Mouse (Mus musculus) neural tube, embryonic 15.5 days (tissue): ENCODE data around the gene Serhl. TPM values are rescaled to one million over a fixed set of nuclear protein-coding genes. Genes with fewer than 3 reads are reported as not detected.

Source experiments
- ATAC-seq: fragments of 200-750 bp; cut with Nextera tagmentation; 2 replicates; pipeline ENCODE4 v1.8.0; 2017; ENCODE audit warnings: mild to moderate bottlenecking, moderate TSS enrichment, moderate library complexity; ENCODE audit not compliant: low FRiP score
- H3K27ac ChIP-seq: fragments of 300-500 bp; sonication (generic); replicated peaks from 2 replicates; pipeline ENCODE4 v1.5.1; 2015; ENCODE audit warnings: mild to moderate bottlenecking, inconsistent platforms
- H3K27me3 ChIP-seq: fragments of 300-500 bp; sonication (generic); replicated peaks from 2 replicates; pipeline ENCODE4 v1.6.1; 2015; ENCODE audit warnings: inconsistent platforms
- H3K36me3 ChIP-seq: fragments of 300-500 bp; sonication (generic); 2 replicates; pipeline ENCODE4 v1.6.1; 2015; ENCODE audit warnings: inconsistent platforms
- H3K4me1 ChIP-seq: fragments of 300-500 bp; sonication (generic); 2 replicates; pipeline ENCODE4 v1.6.1; 2015; ENCODE audit warnings: inconsistent platforms
- H3K4me2 ChIP-seq: fragments of 300-500 bp; sonication (generic); 2 replicates; pipeline ENCODE4 v1.6.1; 2015; ENCODE audit warnings: inconsistent platforms, mild to moderate bottlenecking, moderate library complexity
- H3K4me3 ChIP-seq: fragments of 300-500 bp; sonication (generic); replicated peaks from 2 replicates; pipeline ENCODE4 v1.5.1; 2015; ENCODE audit warnings: mild to moderate bottlenecking, inconsistent platforms
- H3K9ac ChIP-seq: fragments of 300-500 bp; sonication (generic); replicated peaks from 2 replicates; pipeline ENCODE4 v1.6.1; 2015; ENCODE audit warnings: mild to moderate bottlenecking, inconsistent platforms
- H3K9me3 ChIP-seq: fragments of 300-500 bp; sonication (generic); replicated peaks from 2 replicates; pipeline ENCODE4 v1.6.1; 2016; ENCODE audit warnings: inconsistent platforms
- WGBS: fragments of 180-500 bp; shearing (Covaris S2); methylation state at CpG from one replicate; pipeline ENCODE4 v1.1.7; 2015; ENCODE audit warnings: mixed read lengths; 5-methylcytosine and 5-hydroxymethylcytosine counted together
- polyA plus RNA-seq: library from polyadenylated mRNA; unstranded; fragments of >200 nt; fragmentation: Nextera tagmentation; extraction: Ambion mirVana; gene quantifications from 2 replicates; pipeline ENCODE4 v1.2.1, GENCODE M21; 2015

Gene Serhl
- polyA plus RNA-seq, 1 experiment from 2014 or later = 30.9 TPM

DNA sequence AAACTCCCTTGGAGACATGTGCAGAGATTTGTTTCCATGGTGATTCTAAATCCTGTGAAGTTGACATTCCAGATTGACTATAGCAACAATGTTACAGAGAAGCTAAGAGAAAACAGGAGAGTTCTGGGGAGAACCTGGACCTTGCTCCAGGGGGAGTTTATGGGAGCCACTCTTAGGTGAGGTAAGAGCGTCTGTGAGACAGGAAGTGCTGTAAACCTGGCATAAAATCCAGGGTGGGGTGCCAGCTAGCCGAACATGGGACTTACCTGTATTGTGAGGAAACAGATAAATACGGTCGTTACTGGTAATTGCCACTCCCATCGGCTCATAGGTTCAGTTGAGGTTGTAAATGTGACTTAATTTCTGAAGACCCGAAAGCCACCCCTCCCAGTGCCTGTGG, 17.1 kb downstream of the Serhl start:
- WGBS = 69% methylated on average over 6 of the region's 6 CpGs
- H3K9me3 ChIP-seq = no peaks in the 10 kb centered on the region
- no peak overlapping the region for H3K27ac ChIP-seq
- H3K9ac ChIP-seq = no peak overlapping the region
- H3K4me1 ChIP-seq = peaks cover 5% of the 10 kb centered on the region; the same call in 1 of the 2 replicates
- H3K36me3 ChIP-seq = no peaks in the 10 kb centered on the region
- no peak overlapping the region for H3K4me3 ChIP-seq
- no peak overlapping the region for H3K4me2 ChIP-seq
- peaks cover 6% of the 10 kb centered on the region; the same call in 1 of the 2 replicates for H3K27me3 ChIP-seq
- no peak for ATAC-seq

DNA sequence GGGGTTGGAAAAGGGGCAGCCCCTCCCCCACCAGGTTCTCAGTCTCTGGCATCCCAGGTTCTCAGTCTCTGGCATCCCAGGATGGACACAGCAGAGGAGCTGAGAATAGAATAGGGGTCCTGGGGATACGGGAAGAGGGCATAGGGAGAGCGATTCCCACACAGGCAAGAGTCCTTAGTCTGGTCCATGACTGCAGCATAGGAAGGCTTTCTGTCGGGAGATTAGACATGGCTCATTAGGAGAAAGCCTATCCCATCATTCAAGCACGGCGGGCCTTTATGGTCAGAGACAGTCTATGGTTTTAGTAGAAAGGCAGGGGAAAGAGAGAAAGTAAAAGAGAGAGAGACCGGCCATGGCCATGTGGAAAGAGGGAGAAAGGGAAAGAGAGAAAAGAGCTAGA, 18.5 kb downstream of the Serhl start:
- no peaks in the 10 kb centered on the region for H3K9me3 ChIP-seq
- no peak overlapping the region for H3K27ac ChIP-seq
- 0 out of 2 replicates have a peak, but pooled peaks cover 4% of the 10 kb centered on the region for H3K27me3 ChIP-seq
- no peak overlapping the region for H3K4me2 ChIP-seq
- H3K9ac ChIP-seq = no peak overlapping the region
- no peaks in the 10 kb centered on the region for H3K36me3 ChIP-seq
- H3K4me1 ChIP-seq = peaks cover 10% of the 10 kb centered on the region
- H3K4me3 ChIP-seq = no peak overlapping the region
- WGBS = 26% methylated on average over 6 of the region's 6 CpGs
- ATAC-seq = no peak

GRCm38 (mm10) chr15:83111290-83111689, 22.0 kb downstream of the Serhl start:
- H3K4me3 ChIP-seq = no peak overlapping the region
- peaks cover 28% of the 10 kb centered on the region for H3K4me1 ChIP-seq
- H3K9ac ChIP-seq = no peak overlapping the region
- H3K4me2 ChIP-seq = no peak overlapping the region
- no peak for ATAC-seq
- H3K9me3 ChIP-seq = no peaks in the 10 kb centered on the region
- no peak overlapping the region for H3K27ac ChIP-seq
- peaks cover 7% of the 10 kb centered on the region; the same call in 1 of the 2 replicates for H3K36me3 ChIP-seq
- WGBS = 68% methylated on average over 6 of the region's 6 CpGs
- H3K27me3 ChIP-seq = 0 out of 2 replicates have a peak, but pooled peaks cover 4% of the 10 kb centered on the region

- WGBS = 83% methylated on average over 7 of the region's 7 CpGs
Observed at GRCm38 (mm10) chr15:83111874-83112273, 22.6 kb downstream of the Serhl start.

GRCm38 (mm10) chr15:83112898-83113297, 23.6 kb downstream of the Serhl start:
- Histone ChIP-seq H3K4me2 (peak overlapping the region; percentile 15; the same call in 1 of the 2 replicates), H3K9me3 (no peaks in the 10 kb centered on the region), H3K4me3 (no peak overlapping the region), H3K27me3 (no peaks in the 10 kb centered on the region), H3K4me1 (peaks cover 23% of the 10 kb centered on the region), H3K36me3 (peaks cover 22% of the 10 kb centered on the region), H3K9ac (no peak overlapping the region), H3K27ac (0 out of 2 replicates have a peak overlapping the region, but pooled peaks have one; percentile 34)
- 8% methylated on average over 11 of the region's 11 CpGs for WGBS
- peak; percentile 70 for ATAC-seq

More at GRCm38 (mm10) chr15:83111874-83112273, 22.6 kb downstream of the Serhl start:
- 0 out of 2 replicates have a peak, but pooled peaks cover 4% of the 10 kb centered on the region for H3K27me3 ChIP-seq
- no peak overlapping the region for H3K27ac ChIP-seq
- H3K36me3 ChIP-seq = peaks cover 12% of the 10 kb centered on the region
- no peak for ATAC-seq
- H3K9ac ChIP-seq = no peak overlapping the region
- no peak overlapping the region for H3K4me3 ChIP-seq
- H3K9me3 ChIP-seq = no peaks in the 10 kb centered on the region
- H3K4me2 ChIP-seq = no peak overlapping the region
- peaks cover 28% of the 10 kb centered on the region for H3K4me1 ChIP-seq

DNA sequence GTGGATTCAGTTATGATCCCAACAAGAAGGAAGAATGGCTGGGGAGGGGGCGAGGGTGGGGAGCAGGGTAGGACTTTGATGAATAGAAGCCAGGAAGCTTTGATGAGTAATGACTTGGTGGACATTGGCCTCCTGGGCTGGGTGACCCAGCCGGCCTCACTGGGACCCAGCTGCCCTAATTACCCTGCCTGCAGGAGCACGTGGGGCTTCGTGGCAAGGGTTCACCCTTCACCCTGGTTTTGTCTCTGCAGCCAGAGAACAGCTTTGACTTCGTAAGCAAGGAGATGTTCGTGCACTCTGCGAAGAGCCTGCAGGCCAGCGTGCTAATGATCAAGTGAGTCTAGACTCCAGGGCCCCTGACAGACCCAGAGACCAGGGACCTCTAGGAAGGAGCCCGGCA, 24.8 kb downstream of the Serhl start:
- Histone ChIP-seq H3K4me1 (peaks cover 31% of the 10 kb centered on the region), H3K36me3 (peaks cover 32% of the 10 kb centered on the region), H3K27ac (0 out of 2 replicates have a peak overlapping the region, but pooled peaks have one; percentile 33), H3K27me3 (no peaks in the 10 kb centered on the region), H3K4me2 (no peak overlapping the region), H3K9ac (no peak overlapping the region), H3K4me3 (no peak overlapping the region), H3K9me3 (no peaks in the 10 kb centered on the region)
- ATAC-seq = no peak
- WGBS = 71% methylated on average over 9 of the region's 9 CpGs

- Histone ChIP-seq H3K9ac (no peak overlapping the region), H3K27ac (no peak overlapping the region), H3K27me3 (no peaks in the 10 kb centered on the region), H3K4me3 (no peak overlapping the region), H3K9me3 (no peaks in the 10 kb centered on the region), H3K36me3 (peaks cover 41% of the 10 kb centered on the region), H3K4me1 (peaks cover 33% of the 10 kb centered on the region), H3K4me2 (no peak overlapping the region)
- WGBS = 56% methylated on average over 6 of the region's 6 CpGs
- no peak for ATAC-seq
Observed at GRCm38 (mm10) chr15:83115071-83115470, 25.8 kb downstream of the Serhl start.

- 56% methylated on average over 7 of the region's 7 CpGs for WGBS
- Histone ChIP-seq H3K27ac (no peak overlapping the region), H3K27me3 (no peaks in the 10 kb centered on the region), H3K9ac (no peak overlapping the region), H3K4me1 (peaks cover 37% of the 10 kb centered on the region), H3K9me3 (no peaks in the 10 kb centered on the region), H3K4me2 (no peak overlapping the region), H3K36me3 (peaks cover 42% of the 10 kb centered on the region), H3K4me3 (no peak overlapping the region)
- ATAC-seq = no peak
Observed at GRCm38 (mm10) chr15:83118360-83118759, 29.1 kb downstream of the Serhl start.

DNA sequence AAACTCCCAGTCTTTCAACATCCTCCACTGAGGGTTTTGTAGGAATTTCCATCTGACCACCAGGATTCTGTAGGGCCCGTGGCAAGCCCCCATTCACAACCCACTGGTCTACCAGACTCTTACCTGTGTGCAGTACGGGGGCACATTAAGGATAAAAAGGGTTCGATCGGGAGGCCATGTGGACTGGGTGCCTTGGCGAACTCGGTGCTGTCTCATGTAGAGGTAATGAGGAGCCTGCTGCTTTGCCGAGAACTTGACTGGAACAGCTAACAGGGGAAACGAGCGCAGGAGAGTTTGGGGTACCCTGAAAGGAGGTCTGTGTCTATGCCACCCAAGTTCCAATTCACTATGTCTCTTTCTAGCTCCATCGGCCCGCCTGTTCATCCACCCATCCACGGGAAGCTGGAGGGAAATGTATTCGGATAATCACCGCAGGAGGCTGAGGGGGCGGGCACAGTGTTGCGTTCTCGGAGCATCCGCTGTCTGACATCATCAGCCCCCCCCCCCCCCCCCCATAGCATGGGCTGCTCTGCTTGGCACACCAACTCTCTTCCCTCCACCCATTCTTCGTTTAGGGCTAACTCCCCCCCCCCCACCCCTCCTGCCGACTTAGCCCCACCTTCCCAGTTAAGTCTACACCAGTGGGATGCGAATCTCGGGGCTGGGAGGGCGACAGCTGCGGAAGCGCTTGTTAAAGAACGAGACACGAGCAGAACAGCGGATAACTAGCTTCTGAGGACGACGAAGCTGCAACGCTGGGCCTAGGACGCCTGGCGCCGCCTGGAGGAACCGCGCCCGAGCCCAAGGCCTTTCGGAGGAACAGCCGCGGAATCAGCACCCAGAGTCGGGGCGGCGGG, 32.6 kb downstream of the Serhl start:
- peak overlapping the region; percentile 84 for H3K27ac ChIP-seq
- peak; percentile 73 for ATAC-seq
- peak overlapping the region; percentile 72 for H3K9ac ChIP-seq
- H3K4me2 ChIP-seq = peak overlapping the region; percentile 62
- H3K36me3 ChIP-seq = peaks cover 47% of the 10 kb centered on the region
- no peaks in the 10 kb centered on the region for H3K9me3 ChIP-seq
- 4% methylated on average over 43 of the region's 43 CpGs for WGBS
- H3K27me3 ChIP-seq = no peaks in the 10 kb centered on the region
- peaks cover 25% of the 10 kb centered on the region for H3K4me1 ChIP-seq
- H3K4me3 ChIP-seq = peak overlapping the region; percentile 77

DNA sequence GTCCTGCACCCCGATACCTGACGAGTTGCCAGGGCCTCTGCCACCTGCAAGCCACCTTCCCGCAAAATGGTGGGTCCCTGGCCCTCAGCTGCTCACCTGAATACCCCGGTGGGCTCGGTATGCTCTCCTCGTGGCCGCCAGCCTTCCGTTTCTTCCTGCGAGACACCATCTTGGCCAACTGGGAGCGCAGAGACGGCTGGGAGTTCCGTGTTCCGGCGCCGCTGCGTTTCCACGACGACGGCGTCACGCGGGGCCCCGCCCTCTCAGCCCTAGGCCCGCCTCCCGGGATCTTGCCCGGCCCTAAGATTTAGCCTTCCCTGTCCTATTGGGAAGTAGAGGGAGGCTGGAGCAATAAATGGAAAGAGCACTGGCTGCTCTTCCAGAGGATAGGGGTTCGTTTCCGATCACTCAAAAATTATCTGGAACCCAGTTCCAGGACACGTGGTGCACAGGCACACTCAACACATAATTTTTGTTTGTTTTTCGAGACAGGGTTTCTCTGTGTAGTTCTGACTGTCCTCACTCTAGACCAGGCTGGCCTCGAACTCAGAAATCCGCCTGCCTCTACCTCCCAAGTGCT, 33.4 kb downstream of the Serhl start, which contains the start of gene Rrp7a:
Rrp7a (minus strand) TSS at position 236 of the 580 bp plus-strand sequence.
- H3K4me1 ChIP-seq = peaks cover 25% of the 10 kb centered on the region
- WGBS = 7% methylated on average over 32 of the region's 32 CpGs
- H3K27me3 ChIP-seq = no peaks in the 10 kb centered on the region
- H3K9me3 ChIP-seq = no peaks in the 10 kb centered on the region
- peaks cover 45% of the 10 kb centered on the region for H3K36me3 ChIP-seq
- H3K4me3 ChIP-seq = peak within 1 kb of the TSS; percentile 77
- H3K4me2 ChIP-seq = peak within 1 kb of the TSS; percentile 62
- H3K9ac ChIP-seq = peak within 1 kb of the TSS; percentile 72
- ATAC-seq = peak; percentile 93
- peak within 1 kb of the TSS; percentile 84 for H3K27ac ChIP-seq

DNA sequence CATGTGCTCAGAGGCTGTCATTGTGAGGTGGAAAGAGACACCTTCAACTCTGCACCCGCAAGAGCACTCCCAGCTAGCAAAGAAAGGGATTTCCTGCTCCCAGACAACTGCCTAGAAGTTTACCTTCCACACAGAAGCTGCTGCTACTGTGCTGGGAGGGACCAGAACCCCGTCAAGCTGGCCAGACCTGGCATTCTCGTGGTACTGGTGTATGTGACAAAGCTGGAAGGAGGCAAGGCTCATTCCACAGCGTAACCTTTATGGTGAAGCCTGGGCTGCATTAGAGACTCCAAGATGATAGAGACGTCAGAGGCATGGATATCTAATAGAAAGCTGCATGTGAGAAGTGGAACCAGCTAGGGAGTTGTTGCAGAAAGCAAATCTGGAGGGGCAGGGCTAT, 35.3 kb downstream of the Serhl start:
- WGBS = 70% methylated on average over 5 of the region's 5 CpGs
- Histone ChIP-seq H3K4me3 (no peak overlapping the region), H3K4me2 (no peak overlapping the region), H3K9me3 (no peaks in the 10 kb centered on the region), H3K4me1 (peaks cover 17% of the 10 kb centered on the region), H3K36me3 (peaks cover 48% of the 10 kb centered on the region), H3K27me3 (no peaks in the 10 kb centered on the region), H3K27ac (no peak overlapping the region), H3K9ac (no peak overlapping the region)
- no peak for ATAC-seq
